ENCODE assay signal across 8 mouse cellular contexts in the genomic region with DNA sequence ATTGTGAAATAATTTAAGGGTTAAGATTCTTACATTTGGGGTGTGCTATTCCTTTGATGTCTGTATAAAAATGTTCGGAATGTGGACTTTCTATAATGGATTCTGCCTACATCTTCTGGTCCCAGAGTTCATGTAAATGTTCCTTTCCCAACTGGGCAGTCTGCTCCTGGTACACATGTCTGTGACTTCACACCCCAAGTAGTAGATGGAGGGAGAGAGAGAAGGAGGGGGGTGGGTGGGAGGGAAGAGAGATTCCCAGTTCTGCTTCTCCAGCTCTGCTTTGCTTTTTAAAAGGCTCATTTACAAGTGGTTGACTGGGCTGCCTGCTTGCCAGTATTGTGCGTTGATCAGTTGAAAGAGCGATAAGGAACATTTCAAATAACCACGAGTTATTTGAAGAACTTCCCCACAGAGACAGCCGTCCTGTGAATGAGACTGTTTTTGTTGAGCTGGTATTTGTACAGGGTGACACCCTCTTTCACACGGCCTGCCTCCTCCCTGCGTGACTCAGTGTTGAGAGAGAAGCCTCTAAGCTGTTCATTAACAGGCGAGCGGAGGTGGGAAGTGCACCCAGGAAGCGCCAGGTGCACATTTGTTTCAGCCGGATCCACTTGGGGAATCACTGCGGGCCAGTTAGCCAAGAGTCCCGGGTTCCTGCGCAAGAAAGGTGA. TPM values are rescaled to one million over a fixed set of nuclear protein-coding genes. Genes with fewer than 3 reads are reported as not detected.
DNase-seq lines count a peak whose midpoint lies in the region; ATAC-seq lines count a peak whose summit lies in the region.

TSS of gene Scel (plus strand) at position 541 of the 671 bp plus-strand sequence.

- H3K36me3 ChIP-seq in heart, embryonic 13.5 days = no peaks in the 10 kb centered on the region
- no peaks in the 10 kb centered on the region for H3K36me3 ChIP-seq in hindbrain, embryonic 12.5 days
- no peaks in the 10 kb centered on the region for H3K36me3 ChIP-seq in limb, embryonic 15.5 days

- peaks cover 7% of the 10 kb centered on the region for H3K4me1 ChIP-seq in heart, embryonic 13.5 days
- peaks cover 8% of the 10 kb centered on the region for H3K4me1 ChIP-seq in hindbrain, embryonic 12.5 days
- H3K4me1 ChIP-seq in limb, embryonic 15.5 days = 0 out of 2 replicates have a peak, but pooled peaks cover 8% of the 10 kb centered on the region

- no peak for ATAC-seq in heart, embryonic 13.5 days (ENCODE audit: extremely low read depth, insufficient number of reproducible peaks, low FRiP score, low TSS enrichment)
- ATAC-seq in hindbrain, embryonic 12.5 days (ENCODE audit: low FRiP score) = no peak
- no peak for ATAC-seq in limb, embryonic 15.5 days (ENCODE audit: insufficient number of reproducible peaks, low FRiP score, low TSS enrichment, low read depth)
- peak; percentile 63; the same call in 1 of the 2 replicates for ATAC-seq in neutrophil, adult 5-6 weeks (ENCODE audit: extremely low read depth, insufficient number of reproducible peaks, low FRiP score, poor library complexity, severe bottlenecking)
- ATAC-seq in erythroblast, adult 5-6 weeks (replicated peaks; ENCODE audit: low FRiP score, poor library complexity, severe bottlenecking) = no peak

- H3K4me3 ChIP-seq in heart, embryonic 13.5 days = peak within 1 kb of the TSS; percentile 25
- H3K4me3 ChIP-seq in hindbrain, embryonic 12.5 days = no peak within 1 kb of the TSS
- H3K4me3 ChIP-seq in limb, embryonic 15.5 days = peak within 1 kb of the TSS; percentile 18

- H3K9ac ChIP-seq in heart, embryonic 13.5 days = no peak within 1 kb of the TSS
- no peak within 1 kb of the TSS for H3K9ac ChIP-seq in hindbrain, embryonic 12.5 days
- no peak within 1 kb of the TSS for H3K9ac ChIP-seq in limb, embryonic 15.5 days

- no peak for DNase-seq in heart, postnatal 14 days
- peak; percentile 81 for DNase-seq in Muller cell, postnatal 12 days (ENCODE audit: inconsistent ontology term)
- DNase-seq in natural killer cell, adult 2 months (ENCODE audit: low spot score in 2 of 2) = no peak

- no peaks in the 10 kb centered on the region for H3K9me3 ChIP-seq in heart, embryonic 13.5 days
- H3K9me3 ChIP-seq in hindbrain, embryonic 12.5 days (replicated peaks) = no peaks in the 10 kb centered on the region
- H3K9me3 ChIP-seq in limb, embryonic 15.5 days = no peaks in the 10 kb centered on the region

- H3K27ac ChIP-seq in heart, embryonic 13.5 days (replicated peaks) = no peak within 1 kb of the TSS
- H3K27ac ChIP-seq in hindbrain, embryonic 12.5 days = no peak within 1 kb of the TSS
- H3K27ac ChIP-seq in limb, embryonic 15.5 days = no peak within 1 kb of the TSS

- no peaks in the 10 kb centered on the region for H3K27me3 ChIP-seq in heart, embryonic 13.5 days (replicated peaks)
- no peaks in the 10 kb centered on the region for H3K27me3 ChIP-seq in hindbrain, embryonic 12.5 days
- no peaks in the 10 kb centered on the region for H3K27me3 ChIP-seq in limb, embryonic 15.5 days

- intact Hi-C loops in heart, postnatal 14 days (cut with DNase I) = no loop called here

- peak within 1 kb of the TSS; percentile 63 for H3K4me2 ChIP-seq in heart, embryonic 13.5 days
- H3K4me2 ChIP-seq in hindbrain, embryonic 12.5 days (replicated peaks) = peak within 1 kb of the TSS; percentile 37
- H3K4me2 ChIP-seq in limb, embryonic 15.5 days = no peak within 1 kb of the TSS

- 14% methylated on average over 14 of the region's 14 CpGs for WGBS in heart, embryonic 13.5 days
- WGBS in hindbrain, embryonic 12.5 days = 18% methylated on average over 14 of the region's 14 CpGs
- 22% methylated on average over 14 of the region's 14 CpGs for WGBS in limb, embryonic 15.5 days

RNA-seq across cellular contexts. Expression of gene Scel, which starts in this region (rescaled TPM):
- 0.13 and 0.21 TPM in 2 replicates for polyA plus RNA-seq in heart, embryonic 13.5 days (2015; fragmentation: Nextera tagmentation; extraction: Ambion mirVana)
- total RNA-seq in heart, postnatal 14 days (2021) = under 1 TPM; 0.32 to 0.41 TPM
- polyA plus RNA-seq in hindbrain, embryonic 12.5 days (2016; fragmentation: Nextera tagmentation; extraction: Ambion mirVana) = 0.12 and 0.21 TPM in 2 replicates
- 29.3 and 33.2 TPM in 2 replicates for polyA plus RNA-seq in limb, embryonic 15.5 days (2015; fragmentation: Nextera tagmentation; extraction: Ambion mirVana)
- total RNA-seq in neutrophil, adult 5-6 weeks (2017) = 2.1 and 3.6 TPM in 2 replicates
- total RNA-seq in erythroblast, adult 5-6 weeks (2015; ENCODE audit: low replicate concordance) = not detected in 2 replicates
- not detected in 2 replicates for total RNA-seq in erythroblast, adult 5-6 weeks (2017; ENCODE audit: low replicate concordance)

Comparison
In these comparisons a context has a peak if more than half of its experiments do, and no peak if none do; other contexts are left out.
1. RNA of gene Scel (polyA plus RNA-seq): 29.3 to 33.2 TPM in limb, embryonic 15.5 days; 0.13 to 0.21 TPM in heart, embryonic 13.5 days and 0.12 to 0.21 TPM in hindbrain, embryonic 12.5 days; every median in the first group is over 10 times any median in the second.